Mouse (Mus musculus): ENCODE data around the gene Slc5a12. TPM values are rescaled to one million over a fixed set of nuclear protein-coding genes. Genes with fewer than 3 reads are reported as not detected.

Gene Slc5a12
- polyA plus RNA-seq, 1 experiment from 2014 or later: not detected

Other genes starting within 250 kb of the Slc5a12 start
- gene Fibin, start 234.1 kb upstream of the Slc5a12 start, polyA plus RNA-seq (2015; fragmentation: Nextera tagmentation; extraction: Ambion mirVana): 14.2 and 27.1 TPM in 2 replicates
- gene Muc15, start 124.0 kb downstream of the Slc5a12 start, polyA plus RNA-seq (2015; fragmentation: Nextera tagmentation; extraction: Ambion mirVana): not detected in 2 replicates